12 mouse cellular contexts compared by ENCODE assay signal in the genomic region with DNA sequence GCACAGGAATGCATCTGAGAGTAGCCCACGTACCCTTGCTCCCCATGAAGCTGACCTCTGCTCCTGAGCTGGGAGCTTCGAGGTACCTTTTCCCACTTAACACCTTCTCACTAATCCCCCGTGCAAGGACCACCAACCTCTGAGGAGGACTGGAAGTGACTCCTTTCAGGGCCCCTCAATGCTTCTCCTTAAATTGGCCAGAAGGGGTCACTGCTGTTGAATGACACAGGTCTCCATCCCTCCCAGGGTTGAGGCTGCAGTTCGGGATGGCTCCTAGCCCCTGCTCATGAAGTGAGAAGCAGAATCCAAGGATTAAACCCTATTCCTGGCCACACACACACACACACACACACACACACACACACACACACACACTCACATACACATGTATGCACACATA.
DNase-seq lines count a peak whose midpoint lies in the region; ATAC-seq and TF ChIP-seq lines count a peak whose summit lies in the region.
"Had no signal": no experiment of that assay in that cellular context is flagged by ENCODE, and none has a peak within 500 bp of the region (broad histone marks: within the 10 kb centered on the region; RNA-seq: fewer than 3 reads in every experiment).

No protein-coding gene starts in this region.

- no peak for TF ChIP-seq EP300 in liver, embryonic 14.5 days (IDR thresholded peaks at IDR 0.05; ENCODE audit: low read depth)

- H3K9me3 ChIP-seq in forebrain, embryonic 12.5 days: no peaks in the 10 kb centered on the region
- H3K9me3 ChIP-seq in forebrain, embryonic 16.5 days (ENCODE audit: control insufficient read depth, low read length): no peaks in the 10 kb centered on the region
- no peaks in the 10 kb centered on the region for H3K9me3 ChIP-seq in liver, embryonic 14.5 days (ENCODE audit: control insufficient read depth, low read length)
- H3K9me3 ChIP-seq in midbrain, postnatal 0 days (ENCODE audit: low read length): no peaks in the 10 kb centered on the region
- H3K9me3 ChIP-seq: stomach, embryonic 15.5 days had no signal

- 0 out of 2 replicates have a peak, but pooled peaks have one; percentile 30 for ATAC-seq in forebrain, embryonic 12.5 days (ENCODE audit: low FRiP score)
- no peak for ATAC-seq in forebrain, embryonic 16.5 days
- no peak for ATAC-seq in liver, embryonic 14.5 days (ENCODE audit: insufficient read depth)
- ATAC-seq in midbrain, postnatal 0 days (ENCODE audit: low FRiP score): no peak
- ATAC-seq: CD4-positive, CD25-positive, alpha-beta regulatory T cell, adult 4 months had no signal

- peak; percentile 22; the same call in 1 of the 2 replicates for TF ChIP-seq CTCF in liver, embryonic 14.5 days (IDR thresholded peaks at IDR 0.05; ENCODE audit: low read depth)
- TF ChIP-seq CTCF in midbrain, postnatal 0 days (IDR thresholded peaks at IDR 0.05): peak; percentile 56
- no peak for TF ChIP-seq CTCF in thymus, adult 2 months (IDR thresholded peaks at IDR 0.05; ENCODE audit: borderline replicate concordance, control insufficient read depth, extremely low read depth, insufficient read depth, low read length, poor library complexity)

- no peaks in the 10 kb centered on the region for H3K27me3 ChIP-seq in forebrain, embryonic 12.5 days
- no peaks in the 10 kb centered on the region for H3K27me3 ChIP-seq in forebrain, embryonic 16.5 days (replicated peaks; ENCODE audit: control insufficient read depth, insufficient read depth, low read length)
- H3K27me3 ChIP-seq in liver, embryonic 14.5 days (ENCODE audit: control insufficient read depth, insufficient read depth, low read length): no peaks in the 10 kb centered on the region
- no peaks in the 10 kb centered on the region for H3K27me3 ChIP-seq in midbrain, postnatal 0 days (ENCODE audit: insufficient read depth, low read length)
- no peaks in the 10 kb centered on the region for H3K27me3 ChIP-seq in thymus, adult 2 months (ENCODE audit: control insufficient read depth, insufficient read depth, low read length)
- H3K27me3 ChIP-seq: stomach, embryonic 15.5 days had no signal

- H3K27ac ChIP-seq in forebrain, embryonic 12.5 days: no peak overlapping the region
- no peak overlapping the region for H3K27ac ChIP-seq in forebrain, embryonic 16.5 days (ENCODE audit: low read length)
- H3K27ac ChIP-seq in liver, embryonic 14.5 days: no peak overlapping the region
- H3K27ac ChIP-seq in midbrain, postnatal 0 days (ENCODE audit: low read depth, low read length): no peak overlapping the region
- H3K27ac ChIP-seq in thymus, adult 2 months (ENCODE audit: control insufficient read depth, insufficient read depth, low read length): no peak overlapping the region
- H3K27ac ChIP-seq: stomach, embryonic 15.5 days had no signal

- H3K4me1 ChIP-seq in forebrain, embryonic 12.5 days: 0 out of 2 replicates have a peak, but pooled peaks cover 5% of the 10 kb centered on the region
- H3K4me1 ChIP-seq in forebrain, embryonic 16.5 days (replicated peaks; ENCODE audit: control insufficient read depth, insufficient read depth, low read length): peaks cover 15% of the 10 kb centered on the region
- no peaks in the 10 kb centered on the region for H3K4me1 ChIP-seq in liver, embryonic 14.5 days (replicated peaks; ENCODE audit: control insufficient read depth in 2 of 2, insufficient read depth in 2 of 2, low read length in 1 of 2)
- H3K4me1 ChIP-seq in midbrain, postnatal 0 days (ENCODE audit: insufficient read depth, low read length): no peaks in the 10 kb centered on the region
- no peaks in the 10 kb centered on the region for H3K4me1 ChIP-seq in thymus, adult 2 months (replicated peaks; ENCODE audit: control insufficient read depth, insufficient read depth, low read length)
- H3K4me1 ChIP-seq: stomach, embryonic 15.5 days had no signal

- WGBS in forebrain, embryonic 12.5 days: 17% methylated on average over 4 of the region's 4 CpGs
- WGBS in forebrain, embryonic 16.5 days: 37% methylated on average over 4 of the region's 4 CpGs
- 40% methylated on average over 4 of the region's 4 CpGs for WGBS in liver, embryonic 14.5 days (ENCODE audit: insufficient replicate concordance)
- 36% methylated on average over 4 of the region's 4 CpGs for WGBS in midbrain, postnatal 0 days
- WGBS in thymus, adult 2 months: 67% methylated on average over 4 of the region's 4 CpGs

- TF ChIP-seq POLR2A in thymus, adult 2 months (IDR thresholded peaks at IDR 0.05; ENCODE audit: control insufficient read depth, extremely low read depth, insufficient read depth, low read length, poor library complexity): no peak

- H3K36me3 ChIP-seq in forebrain, embryonic 12.5 days (replicated peaks): no peaks in the 10 kb centered on the region
- no peaks in the 10 kb centered on the region for H3K36me3 ChIP-seq in forebrain, embryonic 16.5 days (ENCODE audit: control insufficient read depth, insufficient read depth)
- H3K36me3 ChIP-seq in liver, embryonic 14.5 days (replicated peaks; ENCODE audit: control insufficient read depth, insufficient read depth, low read depth): no peaks in the 10 kb centered on the region
- H3K36me3 ChIP-seq in midbrain, postnatal 0 days (ENCODE audit: insufficient read depth, low read length): 0 out of 2 replicates have a peak, but pooled peaks cover 2% of the 10 kb centered on the region
- no peaks in the 10 kb centered on the region for H3K36me3 ChIP-seq in thymus, adult 2 months (ENCODE audit: control insufficient read depth, insufficient read depth, low read length)
- H3K36me3 ChIP-seq: stomach, embryonic 15.5 days had no signal

- H3K4me2 ChIP-seq in forebrain, embryonic 12.5 days: no peak overlapping the region
- no peak overlapping the region for H3K4me2 ChIP-seq in forebrain, embryonic 16.5 days (ENCODE audit: low read length)
- no peak overlapping the region for H3K4me2 ChIP-seq in liver, embryonic 14.5 days (ENCODE audit: low read depth)
- H3K4me2 ChIP-seq in midbrain, postnatal 0 days (ENCODE audit: low read depth, low read length, poor library complexity, severe bottlenecking): no peak overlapping the region
- H3K4me2 ChIP-seq: stomach, embryonic 15.5 days had no signal

- H3K4me3 ChIP-seq in forebrain, embryonic 12.5 days (replicated peaks): no peak overlapping the region
- H3K4me3 ChIP-seq in forebrain, embryonic 16.5 days (replicated peaks; ENCODE audit: low read length): no peak overlapping the region
- H3K4me3 ChIP-seq in liver, embryonic 14.5 days (ENCODE audit: insufficient read depth in 1 of 2, low read depth in 2 of 2, low read length in 2 of 2): no peak overlapping the region
- no peak overlapping the region for H3K4me3 ChIP-seq in midbrain, postnatal 0 days (ENCODE audit: low read depth, low read length)
- H3K4me3 ChIP-seq in thymus, adult 2 months (ENCODE audit: control insufficient read depth, insufficient read depth, low read length): no peak overlapping the region
- H3K4me3 ChIP-seq: stomach, embryonic 15.5 days had no signal

- DNase-seq in liver, embryonic 14.5 days (ENCODE audit: low read depth in 3 of 3, low spot score in 3 of 3): no peak
- DNase-seq in liver: no peak
- DNase-seq in embryo, embryonic 11 days: peak; percentile 72
- peak; percentile 46 for DNase-seq in midbrain, postnatal 0 days (ENCODE audit: low spot score)
- DNase-seq in thymus, adult 2 months: no peak
- DNase-seq in adrenal gland, adult 2 months: no peak
- DNase-seq: adrenal gland, adult 8-10 months; kidney, adult 9 months had no signal

- H3K9ac ChIP-seq in forebrain, embryonic 12.5 days: no peak overlapping the region
- H3K9ac ChIP-seq in forebrain, embryonic 16.5 days (replicated peaks; ENCODE audit: low read depth, low read length): no peak overlapping the region
- no peak overlapping the region for H3K9ac ChIP-seq in liver, embryonic 14.5 days (replicated peaks)
- no peak overlapping the region for H3K9ac ChIP-seq in midbrain, postnatal 0 days (replicated peaks; ENCODE audit: low read length, poor library complexity, severe bottlenecking)
- H3K9ac ChIP-seq: stomach, embryonic 15.5 days had no signal

Comparison
In these comparisons a context has a peak if more than half of its experiments do, and no peak if none do; other contexts are left out.
1. DNase-seq: peak in embryo, embryonic 11 days (single experiment) and midbrain, postnatal 0 days (single experiment); none in liver, embryonic 14.5 days (0 of 3), liver (single experiment), thymus, adult 2 months (single experiment) and adrenal gland, adult 2 months (single experiment).